Mouse (Mus musculus) cerebellum, adult 11-12 months (tissue): ENCODE data around the gene Ifna12.
"Not testable (repeated sequence)": the region's sequence is repeated elsewhere in the genome, so short reads cannot be mapped to it uniquely, and the experiment has no call there.

ENCODE experiments used
- DNase-seq: peaks from one replicate; pipeline ENCODE4 v3.0.0; 2022

The Ifna12 gene

GRCm38 (mm10) chr4:88603276-88603675, at the start of gene Ifna12:
TSS of gene Ifna12 (minus strand) at chr4:88603376.
- no peak for DNase-seq

- no peak for DNase-seq
These were observed 41.2 kb upstream of the Ifna12 start, which contains the start of gene Ifna13 for GRCm38 (mm10) chr4:88644359-88644758. TSS of gene Ifna13 (minus strand) at chr4:88644459.

DNA sequence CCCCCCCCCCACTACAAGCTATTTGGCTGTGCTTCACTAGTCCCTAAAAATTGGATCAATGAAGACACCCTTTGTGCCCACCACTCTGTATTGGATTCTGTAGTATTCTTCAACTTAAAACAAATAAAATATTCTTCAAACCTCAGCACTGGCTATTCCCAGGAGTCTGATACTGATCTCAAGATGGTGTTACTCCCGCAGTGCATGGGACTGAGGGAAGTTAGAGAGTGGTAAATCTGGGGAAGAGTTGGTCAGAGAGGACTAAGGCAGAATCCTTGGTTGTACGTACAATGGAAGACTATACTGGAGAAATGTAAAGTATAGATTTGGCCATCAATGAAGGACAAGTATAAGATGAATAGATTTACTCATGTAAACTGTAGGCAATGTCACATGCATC, 39.4 kb upstream of the Ifna12 start:
- no peak for DNase-seq

- peak; percentile 76 for DNase-seq
These were observed 38.1 kb upstream of the Ifna12 start for GRCm38 (mm10) chr4:88641077-88641831.

- DNase-seq, result no peak
These were observed 37.5 kb upstream of the Ifna12 start for GRCm38 (mm10) chr4:88640704-88641076.

DNA sequence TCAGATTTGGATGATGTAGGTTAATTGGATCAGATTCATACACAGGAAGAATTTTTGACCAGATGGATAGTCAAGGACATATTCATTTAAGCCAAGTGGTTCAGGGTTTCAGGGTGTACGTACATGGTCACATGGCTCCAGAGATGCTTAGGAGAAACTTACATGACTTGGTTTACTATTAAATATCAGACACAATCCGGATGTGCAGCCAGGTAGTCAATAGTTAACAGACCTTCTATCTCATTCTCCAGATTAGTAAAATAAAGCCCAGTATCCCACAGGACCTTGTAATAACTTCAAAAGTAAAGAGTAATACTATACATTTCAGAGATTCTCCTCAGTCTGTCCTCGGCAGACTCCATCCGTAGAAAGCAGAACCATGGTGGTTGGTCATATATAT, 31.1 kb upstream of the Ifna12 start, which contains the start of gene C87499:
TSS of gene C87499 (minus strand) at position 101 of the 400 bp plus-strand sequence.
- DNase-seq, result no peak

DNA sequence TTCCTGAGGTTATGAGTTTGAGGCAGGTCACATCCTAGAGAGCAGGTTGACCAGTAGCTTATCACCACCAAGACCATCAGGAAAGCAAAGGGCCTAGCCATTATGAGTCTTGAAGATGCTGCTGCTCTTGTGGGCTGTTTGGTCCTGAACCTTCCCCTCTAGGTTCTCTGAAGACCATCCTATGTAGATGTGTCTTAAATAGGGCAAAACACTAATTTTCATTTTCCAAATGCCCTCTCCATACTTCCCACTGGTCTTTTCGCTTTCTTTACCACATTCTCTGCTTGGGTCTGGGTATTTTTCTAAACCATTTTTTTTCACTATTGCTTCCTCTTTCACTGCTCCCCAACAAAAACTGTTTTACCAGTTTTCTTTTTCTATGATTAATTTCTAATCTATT, 10.9 kb downstream of the Ifna12 start, which contains the start of gene Ifna9:
TSS of gene Ifna9 (minus strand) at position 101 of the 400 bp plus-strand sequence.
- no peak for DNase-seq

- DNase-seq, result no peak
These were observed 31.5 kb downstream of the Ifna12 start, which contains the start of gene Ifna14 for GRCm38 (mm10) chr4:88571698-88572097. TSS of gene Ifna14 (minus strand) at chr4:88571798.

DNA sequence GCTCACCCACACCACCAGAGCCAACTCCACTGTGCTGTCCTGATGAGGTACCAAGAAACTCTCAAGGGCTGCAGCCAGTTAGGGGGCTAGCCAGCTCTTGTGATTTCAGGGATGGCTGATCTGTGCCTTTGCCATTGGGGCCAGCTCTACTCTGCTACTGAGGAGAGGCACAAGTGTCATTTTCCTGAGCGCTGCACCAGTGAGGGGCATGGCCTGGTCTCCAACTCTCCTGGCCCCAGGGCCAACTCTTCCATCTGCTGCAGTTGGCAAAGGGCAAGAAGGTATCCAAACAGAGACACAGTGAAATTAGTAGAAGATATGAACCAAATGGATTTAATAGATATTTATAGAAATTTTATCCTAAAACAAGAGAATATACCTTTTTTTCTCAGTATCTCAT, 41.4 kb downstream of the Ifna12 start:
- peak; percentile 72 for DNase-seq

GRCm38 (mm10) chr4:88558145-88558544, 45.0 kb downstream of the Ifna12 start, which contains the start of gene Ifna15:
TSS of gene Ifna15 (minus strand) at chr4:88558245.
- not testable (repeated sequence) for DNase-seq
